Mouse (Mus musculus) bone marrow, adult 2 months (tissue): Measurements from ENCODE around the gene Dao. TPM values are rescaled to one million over a fixed set of nuclear protein-coding genes. Genes with fewer than 3 reads are reported as not detected.

Source experiments
- H3K27ac ChIP-seq: fragments of 200-500 bp; 2 replicates; pipeline ENCODE4 v1.5.1; 2012; ENCODE audit warnings: low read depth, mild to moderate bottlenecking, control low read depth, inconsistent platforms, low read length; ENCODE audit not compliant: control insufficient read depth, poor library complexity, insufficient read depth
- H3K4me1 ChIP-seq: fragments of 200-500 bp; 2 replicates; pipeline ENCODE4 v1.6.1; 2011; ENCODE audit warnings: low read length; ENCODE audit not compliant: control insufficient read depth, insufficient read depth
- H3K4me3 ChIP-seq: fragments of 200-500 bp; replicated peaks from 2 replicates; pipeline ENCODE3; 2011; ENCODE audit warnings: mild to moderate bottlenecking, low read depth, low read length, control low read depth; ENCODE audit not compliant: control insufficient read depth
- CTCF ChIP-seq: fragments of 200-500 bp; IDR thresholded peaks from 2 replicates; pipeline ENCODE4 v1.5.1; 2011; ENCODE audit warnings: low read length, control low read depth; ENCODE audit not compliant: control insufficient read depth, insufficient read depth
- POLR2A ChIP-seq: fragments of 200-500 bp; IDR thresholded peaks from 2 replicates; pipeline ENCODE4 v1.6.1; 2011; ENCODE audit warnings: low read depth, mild to moderate bottlenecking, control low read depth, low read length, borderline replicate concordance; ENCODE audit not compliant: control insufficient read depth
- WGBS: fragments of 180-500 bp; shearing (Covaris S2); methylation state at CpG from one replicate; pipeline ENCODE4 v1.1.7; 2018; 5-methylcytosine and 5-hydroxymethylcytosine counted together
- polyA plus RNA-seq: library from polyadenylated mRNA; stranded (reverse); fragments of >200 nt; gene quantifications from 2 replicates; pipeline ENCODE4 v1.2.4, GENCODE M21; 2011; ENCODE audit warnings: low replicate concordance; ENCODE audit not compliant: missing spikeins, insufficient read depth, insufficient read length

Dao gene
- polyA plus RNA-seq, 1 experiment = 1.6 TPM

DNA sequence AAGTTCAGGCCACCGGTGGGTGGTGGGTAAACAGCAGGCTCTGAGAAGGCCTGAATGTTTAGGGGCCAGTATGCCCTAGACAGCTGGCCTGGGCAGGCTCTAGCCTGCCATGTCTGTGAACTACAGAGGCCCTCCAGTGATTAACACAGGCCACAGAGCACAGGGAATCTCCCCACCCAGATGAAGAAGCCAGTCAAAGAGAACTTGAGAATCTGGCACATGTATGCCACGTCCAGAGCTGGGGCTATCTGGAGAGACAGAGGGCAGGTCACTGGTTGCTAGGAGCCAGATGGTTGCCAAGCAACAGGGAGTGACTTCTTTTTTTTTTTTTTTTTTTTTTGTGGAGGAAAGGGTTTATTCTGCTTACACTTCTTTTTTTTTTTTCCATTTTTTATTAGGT lies 68.8 kb downstream of the Dao start:
- Histone ChIP-seq H3K27ac (no peak overlapping the region), H3K4me3 (no peak overlapping the region), H3K4me1 (no peaks in the 10 kb centered on the region)
- 51% methylated on average over 2 of the region's 2 CpGs for WGBS
- TF ChIP-seq POLR2A = no peak
- TF ChIP-seq CTCF = no peak

Other genes with a start within 250 kb of the Dao start
- gene Sart3, start 231.2 kb upstream of the Dao start, polyA plus RNA-seq = 42.7 and 57.4 TPM in 2 replicates
- gene Iscu, start 231.0 kb upstream of the Dao start, polyA plus RNA-seq = 108 and 116 TPM in 2 replicates
- gene Tmem119, start 203.2 kb upstream of the Dao start, polyA plus RNA-seq = 1.4 and 1.8 TPM in 2 replicates
- 48.2 and 146 TPM in 2 replicates for gene Selplg, start 171.1 kb upstream of the Dao start, polyA plus RNA-seq
- gene Coro1c, start 94.9 kb upstream of the Dao start, polyA plus RNA-seq = 26.5 and 52.7 TPM in 2 replicates
- 13.0 and 14.4 TPM in 2 replicates for gene Ssh1, start 9.8 kb upstream of the Dao start, polyA plus RNA-seq
- gene Usp30, start 61.8 kb downstream of the Dao start, polyA plus RNA-seq = 2.0 and 3.6 TPM in 2 replicates
- gene Svop, start 87.9 kb downstream of the Dao start, polyA plus RNA-seq = not detected in 2 replicates
- 3.1 and 8.0 TPM in 2 replicates for gene Alkbh2, start 124.5 kb downstream of the Dao start, polyA plus RNA-seq
- gene Ung, start 126.7 kb downstream of the Dao start, polyA plus RNA-seq = 7.0 and 29.5 TPM in 2 replicates
- gene Acacb, start 142.8 kb downstream of the Dao start, polyA plus RNA-seq = 0.67 and 1.7 TPM in 2 replicates